Comparison of ENCODE assay signal across 8 mouse cellular contexts in genomic region chr2:122028756-122029700, GRCm38 (mm10). TPM values are rescaled to one million over a fixed set of nuclear protein-coding genes. Genes with fewer than 3 reads are reported as not detected.
A peak's percentile ranks its signal among the peaks of the same experiment; 100 is the strongest.
DNase-seq lines count a peak whose midpoint lies in the region; ATAC-seq and TF ChIP-seq lines count a peak whose summit lies in the region.

No protein-coding gene starts in this region.

- no peaks in the 10 kb centered on the region for H3K36me3 ChIP-seq in thymus, adult 2 months (ENCODE audit: control insufficient read depth, insufficient read depth, low read length)
- H3K36me3 ChIP-seq in kidney, embryonic 15.5 days = peaks cover 25% of the 10 kb centered on the region
- H3K36me3 ChIP-seq in liver, embryonic 16.5 days (ENCODE audit: control insufficient read depth, insufficient read depth) = peaks cover 4% of the 10 kb centered on the region

- ATAC-seq in kidney, embryonic 15.5 days (replicated peaks; ENCODE audit: low FRiP score) = peak; percentile 63
- peak; percentile 45 for ATAC-seq in liver, embryonic 16.5 days (ENCODE audit: low read depth)

- peak overlapping the region; percentile 92 for H3K9ac ChIP-seq in kidney, embryonic 15.5 days
- peak overlapping the region; percentile 99 for H3K9ac ChIP-seq in liver, embryonic 16.5 days (ENCODE audit: low read depth, low read length)

- no peak for TF ChIP-seq POLR2A in thymus, adult 2 months (IDR thresholded peaks at IDR 0.05; ENCODE audit: control insufficient read depth, extremely low read depth, insufficient read depth, low read length, poor library complexity)

- H3K4me3 ChIP-seq in thymus, adult 2 months (ENCODE audit: control insufficient read depth, insufficient read depth, low read length) = peak overlapping the region; percentile 97
- H3K4me3 ChIP-seq in kidney, embryonic 15.5 days (replicated peaks) = peak overlapping the region; percentile 93
- peak overlapping the region; percentile 98 for H3K4me3 ChIP-seq in liver, embryonic 16.5 days (ENCODE audit: low read depth, low read length)

- no peak for TF ChIP-seq CTCF in thymus, adult 2 months (IDR thresholded peaks at IDR 0.05; ENCODE audit: borderline replicate concordance, control insufficient read depth, extremely low read depth, insufficient read depth, low read length, poor library complexity)

- H3K4me2 ChIP-seq in kidney, embryonic 15.5 days = peak overlapping the region; percentile 67
- H3K4me2 ChIP-seq in liver, embryonic 16.5 days (ENCODE audit: low read depth, low read length) = peak overlapping the region; percentile 73

- no peak overlapping the region for H3K27ac ChIP-seq in thymus, adult 2 months (ENCODE audit: control insufficient read depth, insufficient read depth, low read length)
- peak overlapping the region; percentile 93 for H3K27ac ChIP-seq in kidney, embryonic 15.5 days
- H3K27ac ChIP-seq in liver, embryonic 16.5 days (ENCODE audit: low read length) = peak overlapping the region; percentile 98

- DNase-seq in thymus, adult 2 months = peak; percentile 45
- DNase-seq in thymus, postnatal 14 days = no peak
- peak; percentile 64 for DNase-seq in embryo, embryonic 10 days (ENCODE audit: low spot score)
- peak; percentile 61 for DNase-seq in gastrocnemius, postnatal 25 days
- DNase-seq in neural tube, embryonic 10.5 days (ENCODE audit: extremely low spot score, low spot score) = peak; percentile 63
- peak; percentile 66 for DNase-seq in yolk sac, embryonic 10.5 days (ENCODE audit: low spot score)

- no peaks in the 10 kb centered on the region for H3K4me1 ChIP-seq in thymus, adult 2 months (replicated peaks; ENCODE audit: control insufficient read depth, insufficient read depth, low read length)
- H3K4me1 ChIP-seq in kidney, embryonic 15.5 days = peaks cover 18% of the 10 kb centered on the region
- H3K4me1 ChIP-seq in liver, embryonic 16.5 days (ENCODE audit: control insufficient read depth, low read depth, low read length) = peaks cover 13% of the 10 kb centered on the region

- H3K9me3 ChIP-seq in kidney, embryonic 15.5 days (replicated peaks) = no peaks in the 10 kb centered on the region
- no peaks in the 10 kb centered on the region for H3K9me3 ChIP-seq in liver, embryonic 16.5 days (replicated peaks; ENCODE audit: control insufficient read depth, low read length)

- under 1% methylated on average over 71 of the region's 71 CpGs for WGBS in thymus, adult 2 months
- WGBS in kidney, embryonic 15.5 days = 1% methylated on average over 69 of the region's 71 CpGs
- under 1% methylated on average over 57 of the region's 71 CpGs for WGBS in liver, embryonic 16.5 days (ENCODE audit: insufficient replicate concordance)

- no peaks in the 10 kb centered on the region for H3K27me3 ChIP-seq in thymus, adult 2 months (ENCODE audit: control insufficient read depth, insufficient read depth, low read length)
- H3K27me3 ChIP-seq in kidney, embryonic 15.5 days = no peaks in the 10 kb centered on the region
- H3K27me3 ChIP-seq in liver, embryonic 16.5 days (ENCODE audit: control insufficient read depth, insufficient read depth, low read depth, low read length) = no peaks in the 10 kb centered on the region

RNA-seq across cellular contexts. Expression of gene Eif3j1, which starts 0.7 kb away (rescaled TPM):
- 5.3 and 9.3 TPM in 2 replicates for polyA plus RNA-seq in thymus, adult 2 months (2012; rRNA removed)
- total RNA-seq in gastrocnemius, postnatal 25 days (2021) = 10 to 100 TPM; 24.1 to 24.8 TPM
- polyA plus RNA-seq in kidney, embryonic 15.5 days (2015; fragmentation: Nextera tagmentation; extraction: Ambion mirVana) = 12.1 and 12.5 TPM in 2 replicates
- 7.4 and 7.8 TPM in 2 replicates for polyA plus RNA-seq in liver, embryonic 16.5 days (2015; fragmentation: Nextera tagmentation; extraction: Ambion mirVana)
